Mouse (Mus musculus) heart, embryonic 14.5 days (tissue): ENCODE measurements around the gene Baz2b. TPM values are rescaled to one million over a fixed set of nuclear protein-coding genes. Genes with fewer than 3 reads are reported as not detected.

Experiments
- ATAC-seq: fragments of 200-750 bp; cut with Nextera tagmentation; 2 replicates; pipeline ENCODE4 v1.8.0; 2017; ENCODE audit warnings: low read depth, moderate TSS enrichment; ENCODE audit not compliant: insufficient number of reproducible peaks, insufficient read depth, low FRiP score
- H3K27ac ChIP-seq, 2 experiments: fragments of 200-500 bp in 1 of 2; fragments of 300-500 bp in 1 of 2; sonication (generic) in 1 of 2; replicated peaks in 1 of 2; 2 replicates each; pipeline ENCODE4 v1.5.1; 2012 to 2014; ENCODE audit warnings: low read depth in 2 of 2, low read length in 2 of 2, control low read depth in 1 of 2, mild to moderate bottlenecking in 1 of 2, mixed read lengths in 1 of 2; ENCODE audit not compliant: control insufficient read depth in 1 of 2, insufficient read depth in 1 of 2
- H3K27me3 ChIP-seq: fragments of 300-500 bp; sonication (generic); 2 replicates; pipeline ENCODE4 v1.6.1; 2014; ENCODE audit warnings: mild to moderate bottlenecking, low read length, control low read depth; ENCODE audit not compliant: control insufficient read depth, insufficient read depth
- H3K36me3 ChIP-seq: fragments of 300-500 bp; sonication (generic); 2 replicates; pipeline ENCODE4 v1.6.1; 2014; ENCODE audit warnings: mild to moderate bottlenecking, control low read depth, low read length, mixed read lengths; ENCODE audit not compliant: control insufficient read depth, insufficient read depth
- H3K4me1 ChIP-seq, 2 experiments: fragments of 200-500 bp in 1 of 2; fragments of 300-500 bp in 1 of 2; sonication (generic) in 1 of 2; 2 replicates each; pipeline ENCODE4 v1.6.1; 2012 to 2014; ENCODE audit warnings: low read length in 2 of 2, control low read depth in 1 of 2, mixed read lengths in 1 of 2; ENCODE audit not compliant: control insufficient read depth in 2 of 2, insufficient read depth in 2 of 2
- H3K4me2 ChIP-seq: fragments of 300-500 bp; sonication (generic); 2 replicates; pipeline ENCODE4 v1.6.1; 2014; ENCODE audit warnings: mild to moderate bottlenecking, low read length
- H3K4me3 ChIP-seq, 2 experiments: fragments of 200-500 bp in 1 of 2; fragments of 300-500 bp in 1 of 2; sonication (generic) in 1 of 2; 2 replicates each; pipeline ENCODE4 v1.5.1; 2012 to 2014; ENCODE audit warnings: low read length in 2 of 2, mild to moderate bottlenecking in 2 of 2, control low read depth in 1 of 2, low read depth in 1 of 2, moderate library complexity in 1 of 2; ENCODE audit not compliant: control insufficient read depth in 1 of 2, insufficient read depth in 1 of 2
- H3K9ac ChIP-seq: fragments of 300-500 bp; sonication (generic); 2 replicates; pipeline ENCODE4 v1.6.1; 2014; ENCODE audit warnings: mild to moderate bottlenecking, low read length
- H3K9me3 ChIP-seq: fragments of 300-500 bp; sonication (generic); 2 replicates; pipeline ENCODE4 v1.6.1; 2016; ENCODE audit warnings: low read length, control low read depth; ENCODE audit not compliant: control insufficient read depth
- WGBS: fragments of 180-500 bp; shearing (Covaris S2); extraction: QIAGEN DNeasy Blood & Tissue Kit; methylation state at CpG from one replicate; pipeline ENCODE4 v1.1.7; 2014; 5-methylcytosine and 5-hydroxymethylcytosine counted together
- polyA plus RNA-seq: library from polyadenylated mRNA; unstranded; fragments of >200 nt; fragmentation: Nextera tagmentation; extraction: Ambion mirVana; gene quantifications from 2 replicates; pipeline ENCODE4 v1.2.1, GENCODE M21; 2014

The Baz2b gene
- polyA plus RNA-seq, 1 experiment from 2014 or later = 54.5 TPM

GRCm38 (mm10) chr2:60212488-60212887 lies 2.8 kb upstream of the Baz2b start:
- no peak overlapping the region for H3K4me3 ChIP-seq
- no peaks in the 10 kb centered on the region for H3K9me3 ChIP-seq
- H3K4me2 ChIP-seq = 0 out of 2 replicates have a peak overlapping the region, but pooled peaks have one; percentile 4
- H3K27me3 ChIP-seq = no peaks in the 10 kb centered on the region
- H3K27ac ChIP-seq = no peak overlapping the region
- no peak overlapping the region for H3K9ac ChIP-seq
- peaks cover 8 to 55% of the 10 kb centered on the region in 2 experiments for H3K4me1 ChIP-seq
- H3K36me3 ChIP-seq = peaks cover 35% of the 10 kb centered on the region
- ATAC-seq = no peak

- Histone ChIP-seq H3K27ac (peak overlapping the region; percentile 19 to 91; a peak in 2 of 4 replicates), H3K4me1 (peaks cover 8 to 40% of the 10 kb centered on the region in 2 experiments), H3K9ac (peak overlapping the region; percentile 96), H3K4me2 (peak overlapping the region; percentile 79), H3K9me3 (no peaks in the 10 kb centered on the region), H3K4me3 (peak overlapping the region; percentile 66 to 90), H3K36me3 (peaks cover 37% of the 10 kb centered on the region), H3K27me3 (no peaks in the 10 kb centered on the region)
- 3% methylated on average over 5 of the region's 5 CpGs for WGBS
- no peak for ATAC-seq
Observed at GRCm38 (mm10) chr2:60210821-60211220, 1.2 kb upstream of the Baz2b start.

GRCm38 (mm10) chr2:60209122-60209611 lies 472 bp downstream of the Baz2b start:
- Histone ChIP-seq H3K4me3 (peak overlapping the region; percentile 66 to 90), H3K27ac (peak overlapping the region; percentile 54 to 91), H3K9ac (peak overlapping the region; percentile 96), H3K9me3 (no peaks in the 10 kb centered on the region), H3K4me1 (peaks cover 8 to 30% of the 10 kb centered on the region in 2 experiments), H3K27me3 (no peaks in the 10 kb centered on the region), H3K36me3 (peaks cover 41% of the 10 kb centered on the region), H3K4me2 (peak overlapping the region; percentile 80)
- under 1% methylated on average over 30 of the region's 35 CpGs for WGBS
- ATAC-seq = peak; percentile 20; the same call in 1 of the 2 replicates

- 81% methylated on average over 6 of the region's 6 CpGs for WGBS
- Histone ChIP-seq H3K9me3 (no peaks in the 10 kb centered on the region), H3K4me1 (peaks cover 3 to 10% of the 10 kb centered on the region in 2 experiments), H3K4me2 (no peak overlapping the region), H3K27ac (no peak overlapping the region), H3K27me3 (no peaks in the 10 kb centered on the region), H3K36me3 (peaks cover 24% of the 10 kb centered on the region), H3K9ac (no peak overlapping the region), H3K4me3 (no peak overlapping the region)
- no peak for ATAC-seq
Observed at GRCm38 (mm10) chr2:60205795-60206194, 3.8 kb downstream of the Baz2b start.

GRCm38 (mm10) chr2:60204162-60204561 lies 5.5 kb downstream of the Baz2b start:
- Histone ChIP-seq H3K9ac (no peak overlapping the region), H3K36me3 (peaks cover 24% of the 10 kb centered on the region), H3K4me1 (peaks cover 3 to 8% of the 10 kb centered on the region in 2 experiments; a peak in 3 of 4 replicates), H3K4me2 (no peak overlapping the region), H3K27ac (no peak overlapping the region), H3K9me3 (no peaks in the 10 kb centered on the region), H3K27me3 (no peaks in the 10 kb centered on the region), H3K4me3 (no peak overlapping the region)
- no peak for ATAC-seq
- WGBS = 80% methylated on average over 6 of the region's 6 CpGs

GRCm38 (mm10) chr2:60203733-60204132 lies 5.9 kb downstream of the Baz2b start:
- WGBS = 89% methylated on average over 4 of the region's 4 CpGs
- Histone ChIP-seq H3K27ac (no peak overlapping the region), H3K4me1 (peaks cover 3 to 8% of the 10 kb centered on the region in 2 experiments; a peak in 3 of 4 replicates), H3K4me2 (no peak overlapping the region), H3K9ac (no peak overlapping the region), H3K4me3 (no peak overlapping the region), H3K27me3 (no peaks in the 10 kb centered on the region), H3K36me3 (peaks cover 24% of the 10 kb centered on the region), H3K9me3 (no peaks in the 10 kb centered on the region)
- ATAC-seq = no peak

GRCm38 (mm10) chr2:60202900-60203530 lies 6.6 kb downstream of the Baz2b start:
- H3K4me3 ChIP-seq = no peak overlapping the region
- 81% methylated on average over 8 of the region's 8 CpGs for WGBS
- H3K4me1 ChIP-seq = peaks cover 3 to 4% of the 10 kb centered on the region in 2 experiments; a peak in 3 of 4 replicates
- no peaks in the 10 kb centered on the region for H3K27me3 ChIP-seq
- H3K4me2 ChIP-seq = no peak overlapping the region
- H3K27ac ChIP-seq = no peak overlapping the region
- ATAC-seq = no peak
- H3K36me3 ChIP-seq = peaks cover 24% of the 10 kb centered on the region
- H3K9ac ChIP-seq = no peak overlapping the region
- H3K9me3 ChIP-seq = no peaks in the 10 kb centered on the region
